Mouse (Mus musculus) stomach, postnatal 0 days (tissue): ENCODE data around the gene Cetn3.

ENCODE experiments used
- CTCF ChIP-seq: IDR thresholded peaks from 2 replicates; pipeline ENCODE4 v1.5.1; 2016; ENCODE audit warnings: antibody characterized with exemption, low read depth, mild to moderate bottlenecking, moderate library complexity
- EP300 ChIP-seq: optimal IDR thresholded peaks from 2 replicates; pipeline ENCODE3; 2016; ENCODE audit warnings: antibody characterized with exemption

GRCm38 (mm10) chr13:81840246-81840645 lies 57.4 kb downstream of the Cetn3 start:
- TF ChIP-seq CTCF = no peak
- TF ChIP-seq EP300 = no peak
